Mouse (Mus musculus): Measurements from ENCODE around the gene Ccr9. TPM values are rescaled to one million over a fixed set of nuclear protein-coding genes. Genes with fewer than 3 reads are reported as not detected.
"Not testable (repeated sequence)": the region's sequence is repeated elsewhere in the genome, so short reads cannot be mapped to it uniquely, and the experiment has no call there.

Gene Ccr9
- total and polyA plus RNA-seq, 3 experiments: 0.04 to 0.09 TPM; not detected in 1

GRCm38 (mm10) chr9:123749687-123750086 lies 71.4 kb downstream of the Ccr9 start:
- H3K4me3 ChIP-seq (replicated peaks in 1 of 3; ENCODE audit: low read depth in 2 of 3, low read length in 2 of 3, poor library complexity in 1 of 3); H3K4me2 ChIP-seq (ENCODE audit: insufficient read depth, low read depth, poor library complexity, severe bottlenecking); H3K79me2 ChIP-seq (replicated peaks; ENCODE audit: control insufficient read depth, extremely low read depth, insufficient read depth, poor library complexity, severe bottlenecking); DNase-seq (ENCODE audit: extremely low read depth); in situ Hi-C loops (cut with MboI; ENCODE audit: low pct_ligation_motif_present, low pct_unique_long_range_greater_than_20kb, low sequenced_read_pairs); H3K27me3 ChIP-seq (replicated peaks); H3K36me3 ChIP-seq (replicated peaks in 1 of 2; ENCODE audit: control insufficient read depth in 1 of 2, insufficient read depth in 1 of 2, low read length in 1 of 2); H3K4me1 ChIP-seq (ENCODE audit: control insufficient read depth in 1 of 2, insufficient read depth in 2 of 2); H3K9ac ChIP-seq (ENCODE audit: insufficient read depth, low read depth); dilution Hi-C loops (cut with MboI; ENCODE audit: extremely low pct_ligation_motif_present, extremely low pct_unique_long_range_greater_than_20kb, low sequenced_read_pairs); H3K27ac ChIP-seq (ENCODE audit: insufficient read depth, low read depth); H3K9me3 ChIP-seq (replicated peaks; ENCODE audit: low read length): not testable (repeated sequence)

- Histone ChIP-seq H3K9me3 (replicated peaks; ENCODE audit: low read length) (peaks cover 2% of the 10 kb centered on the region), H3K36me3 (replicated peaks in 1 of 2; ENCODE audit: control insufficient read depth in 1 of 2, insufficient read depth in 1 of 2, low read length in 1 of 2) (no peaks in the 10 kb centered on the region), H3K79me2 (replicated peaks; ENCODE audit: control insufficient read depth, extremely low read depth, insufficient read depth, poor library complexity, severe bottlenecking) (no peaks in the 10 kb centered on the region), H3K27ac (ENCODE audit: insufficient read depth, low read depth) (no peak overlapping the region), H3K4me2 (ENCODE audit: insufficient read depth, low read depth, poor library complexity, severe bottlenecking) (no peak overlapping the region), H3K4me3 (replicated peaks in 1 of 3; ENCODE audit: low read depth in 2 of 3, low read length in 2 of 3, poor library complexity in 1 of 3) (no peak overlapping the region), H3K9ac (ENCODE audit: insufficient read depth, low read depth) (no peak overlapping the region), H3K4me1 (ENCODE audit: control insufficient read depth in 1 of 2, insufficient read depth in 2 of 2) (peaks cover 4 to 14% of the 10 kb centered on the region in 2 experiments), H3K27me3 (replicated peaks) (no peaks in the 10 kb centered on the region)
- dilution Hi-C loops (cut with MboI; ENCODE audit: extremely low pct_ligation_motif_present, extremely low pct_unique_long_range_greater_than_20kb, low sequenced_read_pairs) (no loop called here), in situ Hi-C loops (cut with MboI; ENCODE audit: low pct_ligation_motif_present, low pct_unique_long_range_greater_than_20kb, low sequenced_read_pairs) (no loop called here)
- TF ChIP-seq MXI1 (IDR thresholded peaks at IDR 0.05; ENCODE audit: low read depth, low read length): no peak
- TF ChIP-seq PAX5 (IDR thresholded peaks at IDR 0.05; ENCODE audit: low read length): no peak
- no peak for TF ChIP-seq E2F4 (IDR thresholded peaks at IDR 0.05; ENCODE audit: insufficient replicate concordance, low read depth, low read length)
- no peak for TF ChIP-seq MYC (IDR thresholded peaks at IDR 0.05; ENCODE audit: low read depth, low read length)
- TF ChIP-seq ETS1 (conservative IDR thresholded peaks at IDR 0.05; ENCODE audit: low read depth, low read length): peak; percentile 50; the same call in 1 of the 2 replicates
- peak; percentile 53; the same call in 1 of the 2 replicates for TF ChIP-seq TCF12 (IDR thresholded peaks at IDR 0.05; ENCODE audit: low read depth, low read length)
- no peak for TF ChIP-seq TBP (conservative IDR thresholded peaks at IDR 0.05; ENCODE audit: low read depth, low read length)
- 0 out of 2 replicates have a peak, but pooled peaks have one; percentile 28 for TF ChIP-seq MAX (IDR thresholded peaks at IDR 0.05; ENCODE audit: low read length)
- peak; percentile 85 for TF ChIP-seq BHLHE40 (IDR thresholded peaks at IDR 0.05; ENCODE audit: low read depth, low read length)
- TF ChIP-seq CTCF (conservative IDR thresholded peaks at IDR 0.05 in 1 of 2, IDR thresholded peaks at IDR 0.05 in 1 of 2; ENCODE audit: low read depth in 2 of 2, low read length in 2 of 2): no peak
- 0 out of 2 replicates have a peak, but pooled peaks have one; percentile 49 for TF ChIP-seq RCOR1 (conservative IDR thresholded peaks at IDR 0.05; ENCODE audit: low read depth, low read length)
- TF ChIP-seq NRF1 (IDR thresholded peaks at IDR 0.05; ENCODE audit: low read depth, low read length): no peak
- TF ChIP-seq ZMIZ1 (IDR thresholded peaks at IDR 0.05; ENCODE audit: low read depth, low read length): no peak
- peak; percentile 33; the same call in 1 of the 2 replicates for TF ChIP-seq EP300 (IDR thresholded peaks at IDR 0.05; ENCODE audit: low read length)
- DNase-seq (ENCODE audit: extremely low read depth): peak; percentile 77
Observed at GRCm38 (mm10) chr9:123754333-123754732, 76.1 kb downstream of the Ccr9 start.

DNA sequence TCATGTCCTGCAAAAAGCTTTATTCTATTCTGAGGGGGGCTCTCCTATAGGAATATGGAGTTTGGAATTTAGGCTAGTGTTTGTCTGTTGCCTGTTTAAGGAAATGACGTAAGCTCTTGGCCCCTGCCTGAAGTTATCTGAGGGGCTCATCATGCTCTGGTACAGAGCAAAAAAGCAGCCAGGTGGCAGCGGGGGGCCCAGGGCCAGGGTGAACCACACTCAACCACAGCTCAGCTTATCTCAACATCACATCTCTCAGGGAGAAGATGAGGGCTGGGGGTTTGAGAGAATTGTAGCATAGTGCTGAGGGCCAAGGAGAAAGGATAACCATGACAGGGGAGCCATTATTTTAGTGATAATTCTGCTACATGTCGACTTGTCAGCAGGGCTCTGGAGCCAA lies 78.5 kb downstream of the Ccr9 start:
- Histone ChIP-seq H3K9ac (ENCODE audit: insufficient read depth, low read depth) (no peak overlapping the region), H3K27me3 (replicated peaks) (no peaks in the 10 kb centered on the region), H3K27ac (ENCODE audit: insufficient read depth, low read depth) (no peak overlapping the region), H3K79me2 (replicated peaks; ENCODE audit: control insufficient read depth, extremely low read depth, insufficient read depth, poor library complexity, severe bottlenecking) (no peaks in the 10 kb centered on the region), H3K36me3 (replicated peaks in 1 of 2; ENCODE audit: control insufficient read depth in 1 of 2, insufficient read depth in 1 of 2, low read length in 1 of 2) (no peaks in the 10 kb centered on the region), H3K4me1 (ENCODE audit: control insufficient read depth in 1 of 2, insufficient read depth in 2 of 2) (peaks cover 4 to 14% of the 10 kb centered on the region in 2 experiments), H3K4me2 (ENCODE audit: insufficient read depth, low read depth, poor library complexity, severe bottlenecking) (no peak overlapping the region), H3K4me3 (replicated peaks in 1 of 3; ENCODE audit: low read depth in 2 of 3, low read length in 2 of 3, poor library complexity in 1 of 3) (no peak overlapping the region), H3K9me3 (replicated peaks; ENCODE audit: low read length) (no peaks in the 10 kb centered on the region)
- no peak for DNase-seq (ENCODE audit: extremely low read depth)
- TF ChIP-seq E2F4 (IDR thresholded peaks at IDR 0.05; ENCODE audit: insufficient replicate concordance, low read depth, low read length): no peak
- no peak for TF ChIP-seq CHD2 (IDR thresholded peaks at IDR 0.05; ENCODE audit: low read length)
- no peak for TF ChIP-seq KAT2A (IDR thresholded peaks at IDR 0.05; ENCODE audit: insufficient replicate concordance, low read length)
- TF ChIP-seq USF2 (conservative IDR thresholded peaks at IDR 0.05; ENCODE audit: low read depth, low read length): no peak
- no peak for TF ChIP-seq MYC (IDR thresholded peaks at IDR 0.05; ENCODE audit: low read depth, low read length)
- no peak for TF ChIP-seq MXI1 (IDR thresholded peaks at IDR 0.05; ENCODE audit: low read depth, low read length)
- dilution Hi-C loops (cut with MboI; ENCODE audit: extremely low pct_ligation_motif_present, extremely low pct_unique_long_range_greater_than_20kb, low sequenced_read_pairs) (no loop called here), in situ Hi-C loops (cut with MboI; ENCODE audit: low pct_ligation_motif_present, low pct_unique_long_range_greater_than_20kb, low sequenced_read_pairs) (no loop called here)
